Mouse (Mus musculus): ENCODE measurements at regions not wholly inside any gene's neighbourhood (a gene's known extent, or its start where the extent isn't known, plus 50 kb on each side); places are given as distances from the start of the nearest gene placed in this dataset.
A peak's percentile ranks its signal among the peaks of the same experiment; 100 is the strongest.

DNA sequence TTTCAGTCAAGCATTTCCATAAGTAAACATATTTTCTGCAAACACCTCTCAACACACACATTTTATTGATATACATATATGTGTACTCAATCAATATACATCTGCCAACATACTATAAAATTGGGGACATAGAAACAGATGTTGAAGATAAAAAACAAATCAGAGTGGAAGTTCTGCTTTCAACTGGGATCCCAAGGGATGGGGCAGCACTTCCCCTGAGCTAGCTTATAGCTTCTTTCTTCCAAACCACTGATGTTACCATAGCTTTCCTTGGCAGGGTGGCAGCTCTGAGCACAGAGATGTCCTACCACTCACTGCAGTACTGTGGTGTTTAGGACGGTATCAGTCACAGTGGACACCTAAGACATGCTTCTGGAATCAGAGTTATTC lies 75.4 kb upstream of the Lnx1 start:
- Histone ChIP-seq H3K4me3 (ENCODE audit: low read depth, low read length) (no peak overlapping the region), H3K4me1 (ENCODE audit: control insufficient read depth, insufficient read depth) (no peaks in the 10 kb centered on the region), H3K4me2 (ENCODE audit: low read depth, low read length) (no peak overlapping the region), H3K27ac (ENCODE audit: low read depth) (no peak overlapping the region), H3K9ac (replicated peaks; ENCODE audit: low read depth, low read length) (no peak overlapping the region), H3K27me3 (ENCODE audit: control insufficient read depth, insufficient read depth, low read length) (no peaks in the 10 kb centered on the region), H3K9me3 (replicated peaks; ENCODE audit: control insufficient read depth, low read length) (no peaks in the 10 kb centered on the region), H3K36me3 (replicated peaks; ENCODE audit: control insufficient read depth, insufficient read depth, low read length) (no peaks in the 10 kb centered on the region)
- WGBS, result 68% methylated on average over 1 of the region's 1 CpGs
- DNase-seq (ENCODE audit: low spot score), result no peak
- ATAC-seq (ENCODE audit: insufficient read depth, low read depth), result no peak
- TF ChIP-seq EP300 (IDR thresholded peaks at IDR 0.05; ENCODE audit: low read depth), result no peak
- no peak for TF ChIP-seq CTCF (IDR thresholded peaks at IDR 0.05; ENCODE audit: low read depth)

DNA sequence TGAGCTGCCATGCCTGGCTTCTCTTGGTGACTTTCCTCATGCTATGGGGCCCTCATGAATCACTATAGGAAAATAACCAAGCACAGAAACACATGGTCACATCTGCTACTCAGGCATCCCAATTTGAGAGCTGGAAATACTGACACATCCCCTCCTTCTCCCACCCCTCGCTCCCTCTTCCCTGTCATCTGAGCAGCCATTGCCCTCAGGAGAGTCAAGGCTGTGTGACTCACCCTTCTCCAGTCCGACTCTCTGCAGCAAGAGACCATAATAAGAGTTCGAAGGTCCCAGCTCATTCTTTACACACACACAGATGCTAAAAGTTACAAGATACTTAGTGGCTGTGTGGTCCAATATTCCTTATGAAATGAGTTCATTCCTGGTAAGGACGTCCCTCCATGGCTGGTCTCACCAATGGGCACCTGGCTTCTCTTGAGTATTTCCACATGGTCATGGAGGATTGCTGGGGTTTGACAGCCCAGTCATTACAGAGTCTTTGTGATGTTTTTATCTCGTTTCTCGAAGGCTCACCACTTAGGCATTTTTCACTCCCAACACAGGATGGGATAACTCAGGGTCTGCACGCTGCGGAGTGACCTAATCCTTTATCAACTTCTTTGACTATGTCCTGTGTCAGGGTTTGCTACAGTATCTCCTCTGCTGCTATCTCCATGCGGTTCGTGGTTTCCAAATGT lies 74.8 kb upstream of the Lnx1 start:
- H3K4me1 ChIP-seq (ENCODE audit: control insufficient read depth, insufficient read depth), result no peaks in the 10 kb centered on the region
- H3K27ac ChIP-seq (ENCODE audit: low read depth), result no peak overlapping the region
- 33% methylated on average over 10 of the region's 10 CpGs for WGBS
- H3K4me2 ChIP-seq (ENCODE audit: low read depth, low read length), result no peak overlapping the region
- no peaks in the 10 kb centered on the region for H3K27me3 ChIP-seq (ENCODE audit: control insufficient read depth, insufficient read depth, low read length)
- H3K9ac ChIP-seq (replicated peaks; ENCODE audit: low read depth, low read length), result no peak overlapping the region
- no peak overlapping the region for H3K4me3 ChIP-seq (ENCODE audit: low read depth, low read length)
- no peak for TF ChIP-seq EP300 (IDR thresholded peaks at IDR 0.05; ENCODE audit: low read depth)
- TF ChIP-seq CTCF (IDR thresholded peaks at IDR 0.05; ENCODE audit: low read depth), result no peak
- H3K36me3 ChIP-seq (replicated peaks; ENCODE audit: control insufficient read depth, insufficient read depth, low read length), result no peaks in the 10 kb centered on the region
- DNase-seq (ENCODE audit: low spot score) (no peak), ATAC-seq (ENCODE audit: insufficient read depth, low read depth) (peak; percentile 51)
- no peaks in the 10 kb centered on the region for H3K9me3 ChIP-seq (replicated peaks; ENCODE audit: control insufficient read depth, low read length)

DNA sequence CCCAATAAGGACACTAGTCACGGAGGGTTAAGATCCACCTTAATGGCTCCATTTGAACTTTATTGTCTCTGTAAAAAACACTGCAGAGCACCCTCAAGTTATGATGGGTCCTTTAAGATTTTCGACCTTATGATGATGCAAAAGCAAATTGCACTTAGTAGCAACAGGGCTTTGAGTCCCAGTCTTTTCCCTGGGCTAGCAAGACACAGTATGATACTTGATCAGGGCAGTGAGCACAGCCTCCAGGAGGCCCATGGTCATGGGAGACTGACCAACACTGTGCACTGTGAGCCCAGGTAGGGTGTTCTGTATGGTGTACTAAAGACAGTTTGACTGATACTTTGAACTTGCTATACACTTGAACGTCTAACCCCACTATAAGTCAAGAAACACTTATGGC lies 73.4 kb upstream of the Lnx1 start:
- no peak for ATAC-seq (ENCODE audit: insufficient read depth, low read depth)
- Histone ChIP-seq H3K9ac (replicated peaks; ENCODE audit: low read depth, low read length) (no peak overlapping the region), H3K36me3 (replicated peaks; ENCODE audit: control insufficient read depth, insufficient read depth, low read length) (no peaks in the 10 kb centered on the region), H3K4me2 (ENCODE audit: low read depth, low read length) (no peak overlapping the region), H3K4me3 (ENCODE audit: low read depth, low read length) (no peak overlapping the region), H3K27ac (ENCODE audit: low read depth) (no peak overlapping the region), H3K9me3 (replicated peaks; ENCODE audit: control insufficient read depth, low read length) (no peaks in the 10 kb centered on the region), H3K4me1 (ENCODE audit: control insufficient read depth, insufficient read depth) (no peaks in the 10 kb centered on the region), H3K27me3 (ENCODE audit: control insufficient read depth, insufficient read depth, low read length) (no peaks in the 10 kb centered on the region)
- TF ChIP-seq EP300 (IDR thresholded peaks at IDR 0.05; ENCODE audit: low read depth) (no peak), CTCF (IDR thresholded peaks at IDR 0.05; ENCODE audit: low read depth) (no peak)
- no peak for DNase-seq (ENCODE audit: low spot score)
- 76% methylated on average over 3 of the region's 3 CpGs for WGBS

DNA sequence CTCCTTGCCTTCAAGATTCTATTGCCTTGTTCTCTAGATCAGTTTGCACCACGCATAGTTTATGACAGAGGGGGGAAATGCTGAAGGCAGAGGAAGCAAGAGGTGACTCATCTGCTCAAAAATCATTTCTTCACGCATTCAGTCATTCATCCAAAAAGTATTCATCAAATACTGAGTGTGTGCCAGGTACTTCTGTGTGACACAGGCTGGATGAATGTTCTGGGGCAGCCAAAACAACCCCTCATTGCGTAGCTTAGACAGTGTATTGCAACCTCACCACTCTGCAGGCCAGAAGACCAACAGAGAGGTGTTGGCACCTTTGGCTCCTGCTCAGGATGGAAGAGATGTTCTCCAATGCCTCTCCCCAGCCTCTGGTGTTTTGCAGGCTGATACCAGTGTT lies 72.9 kb upstream of the Lnx1 start:
- no peaks in the 10 kb centered on the region for H3K4me1 ChIP-seq (ENCODE audit: control insufficient read depth, insufficient read depth)
- no peak overlapping the region for H3K4me3 ChIP-seq (ENCODE audit: low read depth, low read length)
- H3K9me3 ChIP-seq (replicated peaks; ENCODE audit: control insufficient read depth, low read length), result no peaks in the 10 kb centered on the region
- H3K9ac ChIP-seq (replicated peaks; ENCODE audit: low read depth, low read length), result no peak overlapping the region
- H3K4me2 ChIP-seq (ENCODE audit: low read depth, low read length), result no peak overlapping the region
- H3K27ac ChIP-seq (ENCODE audit: low read depth), result no peak overlapping the region
- no peak for ATAC-seq (ENCODE audit: insufficient read depth, low read depth)
- TF ChIP-seq CTCF (IDR thresholded peaks at IDR 0.05; ENCODE audit: low read depth) (no peak), EP300 (IDR thresholded peaks at IDR 0.05; ENCODE audit: low read depth) (no peak)
- no peak for DNase-seq (ENCODE audit: low spot score)
- H3K27me3 ChIP-seq (ENCODE audit: control insufficient read depth, insufficient read depth, low read length), result no peaks in the 10 kb centered on the region
- no peaks in the 10 kb centered on the region for H3K36me3 ChIP-seq (replicated peaks; ENCODE audit: control insufficient read depth, insufficient read depth, low read length)
- 75% methylated on average over 3 of the region's 3 CpGs for WGBS

DNA sequence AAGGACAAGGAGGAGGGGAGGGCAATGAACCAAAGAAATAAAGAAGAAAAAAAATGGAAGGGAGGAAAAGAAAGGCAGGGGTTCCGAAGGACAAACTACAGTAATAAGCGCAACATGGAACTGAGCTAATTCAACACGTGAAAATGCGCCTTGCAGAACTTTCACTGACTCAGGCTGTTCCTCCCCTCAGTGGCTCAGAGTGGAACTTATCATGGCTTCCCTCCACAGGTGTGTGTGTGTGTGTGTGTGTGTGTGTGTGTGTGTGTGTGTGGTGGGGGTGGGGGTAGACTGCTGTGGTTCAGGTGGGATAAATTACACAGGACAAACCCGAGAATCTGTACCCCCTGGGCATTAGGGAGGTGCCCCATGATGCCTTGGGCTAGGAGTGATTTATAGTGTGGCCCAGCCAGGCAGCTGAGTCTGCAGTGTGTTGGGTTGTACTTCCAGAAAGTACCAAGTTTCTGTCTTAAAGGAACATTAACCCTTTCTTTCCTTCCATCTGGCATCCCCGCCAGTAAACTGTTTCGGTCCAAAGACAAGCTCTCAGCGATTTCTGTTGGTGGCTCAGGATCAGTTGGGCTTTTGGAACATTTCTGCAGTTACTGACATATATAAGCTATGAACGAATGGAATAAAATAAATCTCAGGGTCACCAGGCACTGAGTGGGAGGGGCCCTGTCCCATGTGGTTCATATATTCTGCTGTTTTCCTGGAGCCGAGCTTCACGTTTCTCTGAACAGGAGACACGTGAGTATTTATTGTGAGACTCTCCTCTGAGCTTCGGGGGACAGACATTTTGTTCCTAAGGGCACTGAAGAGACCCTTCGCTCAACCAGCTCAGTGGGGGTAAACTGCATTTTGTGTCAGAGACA lies 71.1 kb upstream of the Lnx1 start:
- Histone ChIP-seq H3K36me3 (replicated peaks; ENCODE audit: control insufficient read depth, insufficient read depth, low read length) (no peaks in the 10 kb centered on the region), H3K4me3 (ENCODE audit: low read depth, low read length) (no peak overlapping the region), H3K4me2 (ENCODE audit: low read depth, low read length) (no peak overlapping the region), H3K27me3 (ENCODE audit: control insufficient read depth, insufficient read depth, low read length) (no peaks in the 10 kb centered on the region), H3K4me1 (ENCODE audit: control insufficient read depth, insufficient read depth) (no peaks in the 10 kb centered on the region), H3K9ac (replicated peaks; ENCODE audit: low read depth, low read length) (no peak overlapping the region), H3K27ac (ENCODE audit: low read depth) (no peak overlapping the region), H3K9me3 (replicated peaks; ENCODE audit: control insufficient read depth, low read length) (no peaks in the 10 kb centered on the region)
- ATAC-seq (ENCODE audit: insufficient read depth, low read depth), result no peak
- DNase-seq (ENCODE audit: low spot score), result no peak
- 80% methylated on average over 14 of the region's 14 CpGs for WGBS
- TF ChIP-seq CTCF (IDR thresholded peaks at IDR 0.05; ENCODE audit: low read depth) (no peak), EP300 (IDR thresholded peaks at IDR 0.05; ENCODE audit: low read depth) (no peak)

All from heart, postnatal 0 days (tissue).